Mouse (Mus musculus): ENCODE measurements at regions not wholly inside any gene's neighbourhood (a gene's known extent, or its start where the extent isn't known, plus 50 kb on each side); places are given as distances from the start of the nearest gene placed in this dataset.

- H3K27me3 ChIP-seq (replicated peaks; ENCODE audit: control insufficient read depth, insufficient read depth, low read length) = no peaks in the 10 kb centered on the region
- H3K27ac ChIP-seq (ENCODE audit: low read length) = no peak overlapping the region
- no peaks in the 10 kb centered on the region for H3K4me1 ChIP-seq (replicated peaks; ENCODE audit: control insufficient read depth, insufficient read depth, low read length)
- no peak for ATAC-seq
- H3K9ac ChIP-seq (replicated peaks; ENCODE audit: low read depth, low read length) = no peak overlapping the region
- H3K4me3 ChIP-seq (replicated peaks; ENCODE audit: low read length) = no peak overlapping the region
- H3K9me3 ChIP-seq (ENCODE audit: control insufficient read depth, low read length) = no peaks in the 10 kb centered on the region
- 80% methylated on average over 6 of the region's 6 CpGs for WGBS
- H3K4me2 ChIP-seq (ENCODE audit: low read length) = no peak overlapping the region
- H3K36me3 ChIP-seq (ENCODE audit: control insufficient read depth, insufficient read depth) = no peaks in the 10 kb centered on the region
Measured at GRCm38 (mm10) chr2:19792177-19792576, 117.4 kb upstream of the Etl4 start.

GRCm38 (mm10) chr2:19796790-19797189, 112.8 kb upstream of the Etl4 start:
- H3K36me3 ChIP-seq (ENCODE audit: control insufficient read depth, insufficient read depth) = no peaks in the 10 kb centered on the region
- H3K4me2 ChIP-seq (ENCODE audit: low read length) = no peak overlapping the region
- H3K27ac ChIP-seq (ENCODE audit: low read length) = no peak overlapping the region
- no peaks in the 10 kb centered on the region for H3K27me3 ChIP-seq (replicated peaks; ENCODE audit: control insufficient read depth, insufficient read depth, low read length)
- H3K9me3 ChIP-seq (ENCODE audit: control insufficient read depth, low read length) = no peaks in the 10 kb centered on the region
- 24% methylated on average over 2 of the region's 2 CpGs for WGBS
- no peaks in the 10 kb centered on the region for H3K4me1 ChIP-seq (replicated peaks; ENCODE audit: control insufficient read depth, insufficient read depth, low read length)
- ATAC-seq = no peak
- H3K4me3 ChIP-seq (replicated peaks; ENCODE audit: low read length) = no peak overlapping the region
- no peak overlapping the region for H3K9ac ChIP-seq (replicated peaks; ENCODE audit: low read depth, low read length)
